Comparison of ENCODE assay signal across 15 mouse cellular contexts in the genomic region with DNA sequence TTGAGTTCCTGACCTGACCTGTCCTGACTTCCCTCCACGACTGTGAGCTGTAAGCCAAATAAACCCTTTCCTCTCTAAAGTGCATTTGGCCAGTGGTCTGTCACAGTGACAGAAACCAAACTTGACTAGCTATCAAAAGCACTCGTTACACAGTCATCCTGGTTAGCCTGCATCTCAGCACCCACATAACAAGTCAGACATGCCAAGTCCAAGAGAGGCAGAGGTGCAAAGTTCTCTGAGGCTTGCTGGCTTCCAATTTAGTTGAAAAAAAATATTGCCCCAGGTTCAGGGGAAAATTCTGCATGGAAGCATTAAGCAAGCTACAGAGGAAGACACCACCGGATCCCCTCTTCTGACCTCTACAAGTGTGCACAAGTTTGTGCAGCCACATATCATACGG.
"Had no signal": no experiment of that assay in that cellular context is flagged by ENCODE, and none has a peak within 500 bp of the region (broad histone marks: within the 10 kb centered on the region; RNA-seq: fewer than 3 reads in every experiment).

No protein-coding gene starts in this region.

- H3K9ac ChIP-seq: liver, embryonic 15.5 days; lung, embryonic 14.5 days; midbrain, embryonic 13.5 days; midbrain, embryonic 15.5 days; neural tube, embryonic 12.5 days had no signal

- H3K27ac ChIP-seq: midbrain, embryonic 13.5 days; midbrain, embryonic 15.5 days; neural tube, embryonic 12.5 days had no signal

- H3K27me3 ChIP-seq: liver, embryonic 15.5 days; megakaryocyte, embryonic 14.5 days; midbrain, embryonic 13.5 days; midbrain, embryonic 15.5 days; neural tube, embryonic 12.5 days had no signal

- ATAC-seq: midbrain, embryonic 13.5 days; midbrain, embryonic 15.5 days had no signal

- H3K4me3 ChIP-seq: liver, embryonic 15.5 days; megakaryocyte, embryonic 14.5 days; midbrain, embryonic 13.5 days; midbrain, embryonic 15.5 days; neural tube, embryonic 12.5 days had no signal

- H3K9me3 ChIP-seq: liver, embryonic 15.5 days; midbrain, embryonic 13.5 days; midbrain, embryonic 15.5 days; neural tube, embryonic 12.5 days had no signal

- DNase-seq: lung, adult 18-20 months; lung, embryonic 14.5 days; lung, postnatal 10 days; lung, postnatal 4 days; right cerebral cortex, postnatal 14 days; spleen, adult 18-20 months; thymus, adult 18-20 months; thymus, postnatal 14 days; thymus, postnatal 36 days had no signal

- H3K4me1 ChIP-seq: midbrain, embryonic 13.5 days; midbrain, embryonic 15.5 days; neural tube, embryonic 12.5 days had no signal

- H3K36me3 ChIP-seq: liver, embryonic 15.5 days; midbrain, embryonic 13.5 days; midbrain, embryonic 15.5 days; neural tube, embryonic 12.5 days had no signal

- H3K4me2 ChIP-seq: lung, embryonic 14.5 days; midbrain, embryonic 11.5 days; midbrain, embryonic 13.5 days; midbrain, embryonic 15.5 days; neural tube, embryonic 12.5 days had no signal
